Mouse (Mus musculus) fibroblast of lung, adult 2 months (primary cell): ENCODE data around the gene Bmpr2.
"Not testable (repeated sequence)": the region's sequence is repeated elsewhere in the genome, so short reads cannot be mapped to it uniquely, and the experiment has no call there.

ENCODE experiments used
- DNase-seq: peaks from one replicate; pipeline ENCODE4 v3.0.0-alpha.2; 2011; ENCODE audit warnings: low read depth

The Bmpr2 gene

DNA sequence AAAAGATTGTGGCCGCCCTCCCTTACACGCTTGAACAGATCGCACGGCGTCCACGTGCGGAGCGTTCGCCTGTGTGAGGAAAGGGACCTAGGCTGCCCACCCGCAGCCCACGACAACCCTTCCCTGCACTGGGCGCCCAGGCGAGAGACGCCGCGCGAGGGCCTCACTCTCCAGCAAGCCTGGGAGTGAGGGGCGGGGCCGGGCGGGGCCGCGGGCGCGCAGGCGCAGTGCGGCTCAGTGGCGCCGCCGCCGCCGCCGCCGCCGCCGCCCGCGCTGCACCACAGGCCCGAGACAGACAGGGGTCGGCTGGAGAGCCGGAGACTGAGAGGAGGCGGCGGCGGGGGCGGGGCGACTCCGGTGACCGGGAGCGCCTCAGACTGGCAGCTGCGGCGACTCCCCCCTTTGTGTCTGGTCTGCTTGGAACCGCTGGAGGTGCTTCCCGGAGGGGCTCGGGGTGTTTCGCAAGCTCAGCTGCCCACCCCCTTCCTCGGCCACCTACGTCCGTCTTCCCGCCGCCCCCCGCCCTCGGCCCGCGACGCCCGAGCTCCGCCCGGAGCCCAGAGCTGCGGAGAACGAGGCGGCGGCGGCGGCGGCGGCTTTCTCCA is at the start of gene Bmpr2:
Bmpr2 (plus strand) TSS at position 237 of the 605 bp plus-strand sequence.
- DNase-seq = peak; percentile 40

DNA sequence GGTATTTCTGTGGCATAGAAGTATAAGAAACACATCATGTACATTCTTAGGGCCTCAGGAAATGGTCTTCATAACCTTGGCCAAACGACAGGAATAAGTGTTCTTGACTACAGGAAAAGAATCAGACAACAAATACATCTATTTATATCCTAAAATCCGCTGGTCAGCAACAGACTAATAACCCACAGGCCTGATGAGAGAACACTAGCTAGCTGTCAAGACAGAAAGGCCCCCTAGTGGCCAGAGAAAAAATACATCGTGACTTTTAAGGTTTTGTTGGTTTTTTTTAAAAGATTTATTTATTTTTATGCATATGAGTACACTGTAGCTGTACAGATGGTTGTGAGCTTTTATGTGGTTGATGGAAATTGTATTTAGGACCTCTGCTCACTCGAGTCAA is 43.3 kb upstream of the Bmpr2 start:
- DNase-seq = no peak

DNA sequence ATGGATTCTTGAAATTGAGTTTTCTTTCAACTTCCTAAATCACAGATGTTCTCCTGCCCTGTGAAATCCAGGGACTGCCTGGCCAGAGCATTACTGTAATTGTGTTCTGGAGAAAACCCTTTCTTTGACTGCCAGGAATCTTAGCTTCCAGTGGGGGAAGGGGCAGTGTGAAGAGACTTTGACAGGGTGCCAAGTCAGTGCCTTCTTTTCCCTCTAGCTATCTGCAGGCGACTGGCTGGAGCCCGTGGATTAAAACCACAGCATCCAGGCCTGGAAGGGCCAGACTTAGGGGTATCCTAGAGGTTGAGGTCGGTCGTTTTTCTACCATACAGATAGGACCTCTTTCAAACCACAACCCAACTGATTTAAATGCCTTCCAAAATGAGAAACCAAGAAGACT is 37.5 kb upstream of the Bmpr2 start:
- DNase-seq = no peak

DNA sequence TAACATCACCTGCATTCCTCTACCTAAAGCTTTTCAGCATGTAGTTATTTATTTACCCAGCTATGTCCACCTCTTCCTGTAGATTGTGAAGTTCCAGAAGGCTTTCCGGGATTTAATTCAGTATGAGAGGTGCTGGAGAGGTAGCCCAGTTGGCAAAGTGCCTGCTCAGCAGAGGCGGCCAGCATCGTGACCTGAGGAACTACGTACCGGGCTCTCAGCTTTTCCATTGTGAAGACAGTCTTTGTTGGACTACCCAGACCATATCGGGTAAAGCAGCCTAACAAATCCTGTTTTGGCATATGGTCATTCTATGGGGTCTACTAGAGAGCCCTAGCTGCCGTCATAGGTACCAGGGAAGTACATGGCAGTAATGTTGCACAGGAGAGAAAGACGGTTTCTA is 33.1 kb upstream of the Bmpr2 start:
- no peak for DNase-seq

DNA sequence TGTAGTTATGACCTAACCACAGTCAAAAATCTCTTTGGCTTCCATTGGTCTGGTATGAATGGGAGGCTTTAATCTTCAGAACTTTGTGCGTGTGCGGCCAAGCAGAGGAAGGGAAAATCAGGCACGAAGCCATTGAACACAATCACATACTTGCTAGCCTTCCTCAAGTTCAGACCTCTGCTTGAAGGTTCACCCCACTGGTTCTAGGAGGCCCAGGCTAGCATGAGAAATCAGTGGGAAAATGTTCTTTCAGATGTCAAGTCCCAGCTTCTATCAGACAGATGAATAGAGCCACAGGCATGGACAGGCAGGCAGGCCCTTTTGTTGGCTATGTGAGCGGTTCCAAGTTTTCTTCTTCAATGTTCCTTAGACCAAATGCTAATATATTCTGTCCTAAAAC is 32.5 kb upstream of the Bmpr2 start:
- DNase-seq = peak; percentile 24

DNA sequence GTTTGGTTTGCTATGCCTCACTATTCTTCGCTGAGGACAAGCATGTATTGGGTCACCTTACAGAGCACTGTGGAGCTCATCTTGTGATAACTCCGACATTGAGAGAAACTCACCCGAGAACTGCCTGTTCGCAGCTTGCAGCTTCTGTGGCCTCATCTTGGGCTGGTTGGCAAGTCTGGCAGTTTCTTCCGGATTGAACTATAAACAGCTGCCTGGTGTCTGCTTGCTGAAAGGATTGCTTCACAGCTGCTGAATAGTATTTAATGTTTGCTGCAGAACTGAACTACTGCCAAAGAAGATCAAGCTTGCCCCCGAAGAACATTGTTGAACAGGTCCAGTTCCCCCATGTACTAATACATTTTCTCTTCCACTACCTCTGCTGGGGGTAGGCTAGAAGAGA is 29.1 kb upstream of the Bmpr2 start:
- DNase-seq = peak; percentile 36

DNA sequence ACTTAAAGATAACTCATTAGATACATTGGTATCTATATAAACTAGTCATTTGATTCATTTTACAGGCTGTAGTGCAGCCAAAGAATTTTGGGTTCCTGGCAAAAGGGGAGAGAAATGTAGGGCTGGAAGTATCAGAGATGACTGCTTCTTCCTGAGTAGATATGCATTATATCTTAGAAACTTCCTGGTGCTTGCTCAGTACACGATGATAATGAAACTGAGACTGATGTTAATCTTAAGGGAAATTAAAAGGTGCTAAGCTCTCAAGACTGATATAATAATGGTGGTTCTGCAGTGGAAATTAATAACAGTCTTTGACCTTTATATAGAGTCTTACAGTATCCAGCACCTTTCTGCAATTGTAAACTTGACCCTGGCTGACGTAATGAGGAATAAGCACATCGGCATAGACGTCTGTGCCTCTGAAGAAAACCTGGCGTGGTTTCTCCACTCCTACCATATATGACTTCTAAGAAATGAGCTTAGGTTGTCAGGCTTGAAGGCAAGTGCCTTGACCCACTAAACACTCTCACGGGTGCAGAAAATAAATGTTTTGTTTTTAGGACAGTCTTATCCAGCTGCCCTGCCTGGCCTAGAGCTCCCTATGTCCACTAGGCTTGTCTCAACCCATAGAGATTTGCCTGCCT is 24.3 kb upstream of the Bmpr2 start:
- DNase-seq = no peak

DNA sequence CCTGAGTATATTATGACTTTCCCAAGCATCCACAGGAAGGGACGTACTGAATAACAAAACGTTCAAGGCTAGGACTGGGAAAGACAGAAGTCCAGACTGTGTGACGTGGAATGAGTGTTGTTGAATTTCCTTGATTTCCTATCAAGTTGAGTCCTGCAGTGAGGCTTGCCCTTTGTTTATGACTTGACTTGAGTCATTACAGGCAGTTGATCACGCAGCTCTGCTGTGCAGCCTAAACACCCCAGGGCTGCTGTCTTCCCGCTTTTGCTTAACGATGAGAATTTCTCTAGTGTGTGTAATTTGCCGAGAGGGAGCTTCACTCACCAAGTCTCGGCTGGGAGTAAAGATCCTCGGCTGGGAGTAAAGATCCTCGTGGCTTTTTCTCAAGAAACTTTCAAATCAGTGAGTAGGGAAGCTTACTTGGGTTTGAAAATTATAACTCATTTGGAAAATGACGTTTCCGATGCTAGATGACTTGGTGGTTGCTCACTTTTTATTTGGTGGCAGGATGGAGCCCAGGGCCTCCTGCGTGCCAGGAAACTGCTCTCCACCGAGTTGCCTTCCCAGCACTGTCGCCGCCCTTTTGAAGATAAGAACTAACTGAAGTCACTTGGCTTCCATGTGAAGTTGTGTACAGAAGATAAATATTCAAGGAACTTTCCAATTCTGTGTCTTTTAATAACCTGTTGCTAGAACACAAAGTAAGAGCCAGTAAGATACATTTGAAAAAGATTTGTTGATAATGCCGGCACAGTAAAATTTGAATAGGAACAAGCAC is 23.4 kb upstream of the Bmpr2 start:
- DNase-seq = no peak

DNA sequence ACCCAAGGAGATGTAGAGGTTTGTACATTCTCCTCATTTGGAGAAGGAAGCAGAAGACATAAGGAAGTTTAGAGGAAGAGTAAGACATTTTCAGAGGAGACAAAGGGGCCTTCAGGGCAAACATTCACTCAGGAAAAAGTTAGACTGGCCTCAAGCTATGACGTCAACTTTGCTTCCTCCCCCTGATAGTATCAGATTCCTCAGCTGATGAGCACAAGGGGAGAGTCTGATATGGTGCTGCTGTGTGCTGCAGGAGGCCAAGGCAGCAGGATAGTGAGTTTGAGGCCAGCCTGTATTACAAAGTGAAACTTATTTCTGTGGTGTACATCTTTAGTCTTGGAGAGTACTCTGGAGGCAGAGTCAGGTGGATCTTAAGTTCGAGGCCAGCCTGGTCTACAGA is 14.2 kb upstream of the Bmpr2 start:
- no peak for DNase-seq

DNA sequence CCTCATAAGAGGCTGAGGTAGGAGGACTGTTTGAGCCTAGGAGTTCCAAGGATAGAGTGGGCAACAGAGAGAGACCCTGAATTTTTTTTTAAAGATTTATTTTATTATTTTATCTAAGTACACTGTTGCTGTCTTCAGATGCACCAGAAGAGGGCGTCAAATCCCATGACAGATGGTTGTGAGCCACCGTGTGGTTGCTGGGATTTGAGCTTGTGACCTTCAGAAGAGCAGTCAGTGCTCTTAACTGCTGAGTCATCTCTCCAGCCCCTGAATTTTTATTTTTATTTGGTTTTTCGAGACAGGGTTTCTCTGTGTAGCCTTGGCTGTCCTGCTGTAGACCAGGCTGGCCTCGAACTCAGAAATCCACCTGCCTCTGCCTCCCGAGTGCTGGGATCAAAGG is 13.5 kb upstream of the Bmpr2 start:
- DNase-seq = not testable (repeated sequence)

DNA sequence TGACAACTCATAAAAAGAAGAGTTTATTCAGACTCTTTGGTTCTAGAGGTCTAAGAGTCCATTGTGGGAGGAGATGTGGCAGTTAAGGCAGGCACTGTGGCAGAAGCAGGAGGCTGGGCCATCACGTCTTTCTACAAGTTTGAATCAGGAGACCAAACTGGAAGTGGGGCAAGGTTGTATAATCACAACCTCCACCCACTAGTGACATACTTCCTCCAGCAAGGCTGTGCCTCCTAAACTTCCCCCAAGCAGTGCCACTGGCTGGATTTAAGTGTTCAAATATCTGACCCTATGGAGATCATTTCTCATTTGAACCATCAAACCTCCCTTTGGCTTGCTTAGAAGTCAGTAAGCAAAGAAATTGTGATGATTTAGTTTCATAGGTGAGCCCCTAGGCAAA is 7.9 kb upstream of the Bmpr2 start:
- no peak for DNase-seq

DNA sequence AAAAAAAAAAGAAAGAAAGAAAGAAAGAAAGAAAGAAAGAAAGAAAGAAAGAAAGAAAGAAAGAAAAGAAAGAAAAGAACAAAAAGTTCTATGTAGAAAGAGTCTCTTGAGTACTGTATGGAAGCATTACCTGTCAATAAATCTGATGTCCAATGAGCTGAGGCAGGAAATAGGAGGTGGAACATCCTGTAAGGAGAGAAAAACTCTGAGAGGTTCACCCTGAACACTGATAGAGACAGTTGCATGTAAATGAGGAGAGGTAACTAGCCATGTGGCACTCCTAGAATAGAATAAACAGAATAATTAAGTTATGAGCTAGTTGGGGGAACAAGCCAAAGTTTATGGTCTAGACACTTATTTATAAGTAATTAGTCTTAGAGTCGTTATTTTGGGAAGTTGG is 4.9 kb upstream of the Bmpr2 start:
- no peak for DNase-seq

DNA sequence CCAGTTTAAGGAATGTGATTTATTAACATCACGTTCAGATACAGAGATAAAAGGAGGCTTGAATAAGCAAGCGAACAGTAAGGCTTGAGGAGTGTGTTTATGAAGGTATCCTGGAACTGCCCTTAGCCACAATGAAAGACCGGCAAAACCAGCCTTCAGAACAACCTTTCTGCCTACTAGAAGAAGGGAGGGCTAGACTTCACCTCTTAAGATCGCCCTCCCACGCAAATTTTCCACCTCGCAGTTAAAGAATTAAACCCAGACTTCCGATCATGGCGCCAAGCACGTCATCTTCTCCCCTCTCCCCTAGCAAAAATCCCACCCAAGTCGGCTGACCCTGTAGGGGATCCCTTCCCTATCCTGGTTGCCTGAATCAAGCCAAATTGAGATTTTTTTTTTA is 992 bp upstream of the Bmpr2 start:
- no peak for DNase-seq

DNA sequence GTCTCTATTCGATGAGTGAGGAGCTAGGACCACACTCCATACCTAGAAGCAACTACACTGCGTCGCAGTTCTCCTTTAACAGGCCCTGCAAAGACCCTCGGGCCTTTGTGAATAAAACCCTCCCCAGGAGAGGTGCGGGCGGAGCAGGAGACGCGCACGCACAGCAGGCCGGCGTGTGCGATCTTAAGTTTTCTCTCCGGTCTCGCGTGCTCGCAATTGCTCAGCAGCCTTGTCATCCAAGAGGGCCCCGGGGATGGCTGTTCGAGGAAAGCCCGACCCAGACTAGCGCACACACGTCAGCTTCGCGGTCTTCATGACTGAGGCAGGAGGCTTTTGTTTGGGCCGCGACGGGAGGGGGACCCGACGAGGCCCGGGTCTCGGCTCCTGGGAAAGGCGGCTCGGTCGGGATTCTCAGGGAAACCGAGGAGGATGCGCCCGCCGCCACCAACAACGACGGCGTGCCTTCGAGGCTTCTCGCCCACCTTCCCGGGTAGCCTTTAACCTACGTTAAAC is 493 bp upstream of the Bmpr2 start:
- no peak for DNase-seq

DNA sequence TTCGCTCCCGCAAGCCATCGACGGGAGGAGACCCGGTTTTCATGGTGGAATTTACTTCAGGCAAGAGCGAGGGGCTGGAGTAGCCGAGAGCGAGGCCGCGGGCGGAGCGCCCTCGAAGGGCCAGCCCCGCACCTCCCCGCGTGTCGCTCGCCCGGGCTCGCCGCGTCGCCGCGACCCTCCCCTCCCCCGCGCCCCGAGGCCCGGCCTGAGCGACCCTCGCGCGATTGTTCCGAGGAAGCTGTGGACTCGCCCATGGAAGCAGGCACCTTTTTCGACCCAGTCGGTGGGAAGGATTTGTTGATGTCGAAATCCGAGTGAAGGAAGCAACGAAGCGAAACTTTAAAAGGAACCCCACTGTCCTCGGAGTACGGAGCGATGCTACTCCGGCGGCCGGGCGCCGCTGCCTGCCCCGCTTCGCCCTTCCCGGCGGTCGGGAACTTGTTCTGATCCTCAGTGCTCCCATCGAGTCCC is 616 bp downstream of the Bmpr2 start:
- DNase-seq = no peak

DNA sequence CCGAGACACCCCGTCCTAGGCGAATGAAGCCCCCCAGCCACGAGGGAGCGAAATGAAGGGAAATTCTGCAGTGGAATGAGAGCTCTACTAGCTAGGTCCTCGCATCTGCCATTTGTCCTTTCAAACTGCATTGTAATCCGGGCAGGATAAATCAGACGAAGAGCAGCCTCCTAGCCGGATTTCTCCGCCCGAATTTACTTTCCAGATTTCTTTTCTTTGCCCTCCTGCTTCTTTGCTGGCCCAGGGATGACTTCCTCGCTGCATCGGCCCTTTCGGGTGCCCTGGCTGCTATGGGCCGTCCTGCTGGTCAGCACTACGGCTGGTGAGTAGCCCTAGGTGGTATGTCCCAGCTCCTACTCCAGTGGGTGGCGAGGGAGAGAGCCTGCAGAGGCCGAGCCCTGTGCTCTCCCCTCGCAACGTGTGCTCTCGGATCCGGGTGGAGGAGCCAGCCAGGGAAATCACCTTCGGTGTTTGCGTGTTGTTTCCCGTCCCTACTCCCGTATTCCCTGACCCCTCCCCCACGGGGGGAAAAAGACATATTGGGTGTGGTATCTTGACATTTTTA is 1.3 kb downstream of the Bmpr2 start:
- peak; percentile 36 for DNase-seq

DNA sequence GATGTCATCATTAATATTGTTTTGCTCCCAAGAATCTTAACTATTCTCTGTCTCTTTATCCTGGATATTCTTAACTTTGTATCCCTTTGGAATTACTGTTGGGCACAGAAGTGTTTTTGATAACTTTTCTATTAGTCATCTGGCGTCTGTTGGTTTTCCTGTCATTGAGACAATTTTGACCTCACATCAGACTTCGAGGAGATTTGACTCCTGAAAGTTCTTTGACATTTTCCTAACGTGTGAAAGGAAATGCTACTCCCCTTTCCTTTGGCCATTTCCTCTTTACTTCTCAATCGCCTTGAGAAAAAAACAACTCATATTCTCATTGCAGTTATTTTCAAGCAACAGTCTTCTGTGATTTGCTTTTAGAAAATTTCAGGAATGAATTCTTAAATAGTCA is 2.1 kb downstream of the Bmpr2 start:
- DNase-seq = no peak

DNA sequence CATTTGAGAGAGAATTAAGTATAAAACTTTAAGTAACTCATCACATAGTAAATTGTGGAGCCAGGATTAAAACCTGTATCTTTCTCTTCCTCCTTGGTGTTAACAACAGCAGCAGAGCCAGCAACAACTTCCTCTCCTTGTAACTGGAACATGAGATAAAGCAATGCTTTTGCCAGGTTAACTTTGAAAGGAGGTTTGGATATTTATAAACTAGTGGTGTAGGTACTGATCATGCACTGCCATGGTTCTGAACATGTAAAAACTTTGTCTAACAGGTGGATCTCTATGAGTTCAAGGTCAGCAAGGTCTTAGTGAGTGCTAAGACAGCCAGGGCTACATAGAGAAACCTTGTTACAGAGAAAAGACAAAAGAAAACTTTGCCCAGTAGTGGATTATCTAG is 3.4 kb downstream of the Bmpr2 start:
- DNase-seq = no peak

DNA sequence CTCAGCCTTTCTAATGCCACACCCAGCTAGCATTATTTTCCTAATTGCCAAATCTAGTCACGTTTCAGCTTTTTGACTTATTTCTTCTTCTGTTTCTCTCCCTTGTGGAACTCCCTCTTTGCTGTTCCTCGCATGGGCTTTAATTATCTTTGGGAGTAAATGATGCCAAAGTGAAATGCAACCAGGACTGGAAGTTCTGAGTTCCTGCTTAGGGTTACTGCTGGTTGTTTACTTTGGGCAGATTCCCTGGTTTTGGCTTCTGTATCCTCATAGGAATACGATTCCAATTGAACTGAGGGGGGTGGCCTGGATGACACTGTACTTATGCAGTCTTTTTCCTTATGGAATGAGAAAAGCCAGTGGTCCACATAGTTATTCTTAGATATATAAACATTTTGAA is 8.7 kb downstream of the Bmpr2 start:
- DNase-seq = no peak

DNA sequence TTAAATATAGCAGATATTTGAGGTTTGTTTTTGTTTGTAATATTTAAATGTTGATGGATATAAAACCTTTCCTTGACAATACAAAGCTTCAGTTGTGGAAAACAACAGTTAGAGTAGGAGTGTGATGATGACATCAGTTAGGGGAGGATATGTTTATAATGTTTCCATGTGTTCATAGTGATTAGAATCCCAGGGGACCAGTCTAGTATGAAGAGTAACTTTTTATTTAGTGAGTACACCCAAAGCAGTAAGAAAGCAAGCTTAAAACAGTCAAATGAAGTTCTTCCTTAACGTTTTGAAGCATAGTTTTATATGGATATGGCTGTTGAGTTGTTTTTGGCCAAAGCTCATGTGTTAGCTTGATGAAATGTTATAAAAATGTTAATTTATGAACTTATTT is 17.9 kb downstream of the Bmpr2 start:
- no peak for DNase-seq

DNA sequence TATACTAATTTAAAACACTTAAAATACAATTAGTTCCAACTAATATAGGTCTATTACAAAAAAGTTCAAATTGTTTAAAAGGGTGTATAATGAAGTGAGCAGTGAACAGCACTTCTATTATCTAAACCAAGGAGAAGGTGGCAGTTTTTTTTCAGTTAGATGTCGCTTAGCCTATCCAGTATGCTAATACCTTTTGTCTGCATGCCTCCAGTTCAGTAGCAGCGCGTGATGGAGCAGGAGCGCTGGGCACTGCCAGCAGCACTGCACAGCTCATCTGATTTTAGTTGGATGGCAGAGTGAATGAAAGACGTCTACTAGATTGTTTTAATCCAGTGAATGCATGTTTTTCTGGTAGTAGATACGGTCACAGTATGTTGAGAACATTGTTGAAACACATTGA is 25.8 kb downstream of the Bmpr2 start:
- DNase-seq = no peak

DNA sequence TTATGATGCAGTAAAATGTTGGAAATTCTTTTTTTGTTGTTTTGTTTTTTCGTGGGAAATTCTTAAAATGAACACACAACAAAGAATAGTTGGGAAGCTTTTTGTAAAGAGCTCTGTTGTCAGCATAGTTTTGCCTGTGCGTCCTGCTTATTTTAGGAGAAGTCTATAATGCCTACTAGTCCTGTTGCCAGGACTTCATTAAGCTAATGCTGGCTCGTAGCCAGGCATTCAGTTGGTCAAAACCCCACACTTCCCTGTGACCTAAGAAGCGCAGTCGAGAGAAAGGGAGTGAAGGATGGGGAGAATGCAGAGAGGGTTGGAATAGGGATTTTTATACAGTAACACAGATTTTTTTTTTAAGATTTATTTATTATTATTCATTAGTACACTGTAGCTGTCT is 26.5 kb downstream of the Bmpr2 start:
- DNase-seq = no peak

DNA sequence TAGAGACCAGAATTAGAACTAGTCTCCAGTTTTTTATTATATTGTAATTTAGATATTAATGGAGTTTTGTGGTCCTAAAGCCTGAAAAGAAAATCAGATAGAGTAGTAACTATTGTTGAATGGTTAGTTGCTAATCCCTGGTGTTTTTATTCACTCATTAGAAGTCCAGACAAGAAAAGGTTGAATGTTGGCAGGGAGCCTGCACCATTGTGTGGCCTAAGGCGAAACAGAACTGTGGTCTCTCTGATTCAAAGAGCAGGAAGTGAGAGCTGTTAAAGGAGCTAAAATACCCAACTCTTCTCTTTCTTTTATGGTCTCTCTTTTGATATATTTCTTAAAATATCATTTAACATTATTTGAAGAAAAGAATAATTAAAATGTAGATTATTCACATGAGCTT is 32.1 kb downstream of the Bmpr2 start:
- DNase-seq = no peak
